Mouse (Mus musculus) gastrocnemius, postnatal 36 days (tissue): ENCODE data around the gene Krtap26-1. TPM values are rescaled to one million over a fixed set of nuclear protein-coding genes. Genes with fewer than 3 reads are reported as not detected.

Experiments
- total RNA-seq, 2 experiments: library from RNA; stranded (reverse); gene quantifications; 2 replicates each; pipeline ENCODE4 v1.2.3; 2021

The Krtap26-1 gene
- total RNA-seq, 2 experiments from 2014 or later, result not detected

Other genes starting within 250 kb of the Krtap26-1 start
- gene Cldn17, start 140.8 kb downstream of the Krtap26-1 start, total RNA-seq, result not detected
- not detected for gene Cldn8, start 84.6 kb downstream of the Krtap26-1 start, total RNA-seq
- gene Krtap24-1, start 35.5 kb downstream of the Krtap26-1 start, total RNA-seq, result not detected
- under 1 TPM in 1 of 2 experiments, not detected in 1; 0.49 TPM for gene 2310079G19Rik, start 20.1 kb downstream of the Krtap26-1 start, total RNA-seq
- not detected for gene Krtap27-1, start 23.9 kb upstream of the Krtap26-1 start, total RNA-seq
- not detected for gene 2310061N02Rik, start 60.2 kb upstream of the Krtap26-1 start, total RNA-seq
- gene Krtap13-1, start 81.1 kb upstream of the Krtap26-1 start, total RNA-seq, result not detected
- not detected for gene Krtap13, start 103.8 kb upstream of the Krtap26-1 start, total RNA-seq
- gene 2310034C09Rik, start 111.1 kb upstream of the Krtap26-1 start, total RNA-seq, result not detected
- not detected for gene 2310057N15Rik, start 126.4 kb upstream of the Krtap26-1 start, total RNA-seq
- gene Gm5965, start 130.1 kb upstream of the Krtap26-1 start, total RNA-seq, result not detected
- not detected for gene Gm20741, start 164.4 kb upstream of the Krtap26-1 start, total RNA-seq
- not detected for gene Krtap15, start 172.4 kb upstream of the Krtap26-1 start, total RNA-seq
- not detected for gene Krtap14, start 178.3 kb upstream of the Krtap26-1 start, total RNA-seq
- gene Krtap19-1, start 221.6 kb upstream of the Krtap26-1 start, total RNA-seq, result not detected
- not detected for gene Krtap19-2, start 226.5 kb upstream of the Krtap26-1 start, total RNA-seq
- gene Krtap19-3, start 230.2 kb upstream of the Krtap26-1 start, total RNA-seq, result not detected
- gene Krtap19-4, start 237.3 kb upstream of the Krtap26-1 start, total RNA-seq, result not detected
- not detected for gene Krtap19-5, start 248.7 kb upstream of the Krtap26-1 start, total RNA-seq